Mouse (Mus musculus) testis, adult 2 months (tissue): ENCODE results near the gene Stpg1.

Experiments used
- CTCF ChIP-seq: fragments of 200-500 bp; IDR thresholded peaks from 2 replicates; pipeline ENCODE4 v1.5.1; 2012; ENCODE audit warnings: low read depth, mild to moderate bottlenecking, inconsistent platforms, low read length, moderate library complexity; ENCODE audit not compliant: control insufficient read depth, insufficient read depth, insufficient replicate concordance
- POLR2A ChIP-seq: fragments of 200-500 bp; IDR thresholded peaks from 2 replicates; pipeline ENCODE4 v1.6.1; 2012; ENCODE audit warnings: low read depth, mild to moderate bottlenecking, inconsistent platforms, low read length, moderate library complexity; ENCODE audit not compliant: control insufficient read depth

DNA sequence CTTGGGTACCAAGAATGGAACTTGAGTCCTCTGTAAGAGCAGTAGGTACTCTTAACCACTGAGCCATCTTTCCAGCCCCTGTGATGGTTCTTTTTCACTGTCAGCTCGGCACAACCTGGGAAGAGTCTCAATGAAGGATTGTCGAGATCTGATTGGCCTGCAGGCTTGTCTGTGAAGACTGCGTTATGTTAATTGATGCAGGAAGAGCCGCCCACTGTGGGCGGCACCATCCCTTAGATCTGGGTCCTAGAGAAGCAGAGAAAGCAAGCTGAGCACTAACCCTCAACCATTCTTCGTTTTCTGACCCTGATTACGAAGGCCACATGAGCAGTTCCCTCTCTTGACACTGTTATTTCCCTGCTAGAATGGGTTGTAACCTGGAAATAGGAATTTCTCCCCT is 5.3 kb upstream of the Stpg1 start:
- TF ChIP-seq CTCF = no peak
- TF ChIP-seq POLR2A = no peak
